Mouse (Mus musculus): ENCODE measurements around the gene Olfr1176.

The Olfr1176 gene

DNA sequence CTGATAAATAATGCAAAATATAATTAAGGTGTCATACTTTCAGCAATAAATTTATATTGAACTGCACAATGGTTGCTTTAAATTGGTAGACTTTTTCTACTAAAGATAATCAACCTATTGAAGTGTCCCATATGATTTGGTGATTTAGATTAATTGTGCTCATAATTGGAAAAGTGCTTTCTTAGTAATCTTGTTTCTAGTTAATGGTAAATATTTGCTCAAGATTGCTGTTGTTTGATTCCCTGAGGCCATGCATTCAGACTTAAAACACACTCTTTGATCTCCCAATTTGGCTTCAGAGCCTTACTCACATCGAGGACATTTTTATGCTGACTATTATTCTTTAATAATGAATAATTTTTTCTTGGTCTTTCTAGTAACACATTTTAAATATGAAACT, at the start of gene Olfr1176:
TSS of gene Olfr1176 (plus strand) at position 301 of the 400 bp plus-strand sequence.
- no peak for DNase-seq (ENCODE audit: low spot score in 2 of 2)

DNA sequence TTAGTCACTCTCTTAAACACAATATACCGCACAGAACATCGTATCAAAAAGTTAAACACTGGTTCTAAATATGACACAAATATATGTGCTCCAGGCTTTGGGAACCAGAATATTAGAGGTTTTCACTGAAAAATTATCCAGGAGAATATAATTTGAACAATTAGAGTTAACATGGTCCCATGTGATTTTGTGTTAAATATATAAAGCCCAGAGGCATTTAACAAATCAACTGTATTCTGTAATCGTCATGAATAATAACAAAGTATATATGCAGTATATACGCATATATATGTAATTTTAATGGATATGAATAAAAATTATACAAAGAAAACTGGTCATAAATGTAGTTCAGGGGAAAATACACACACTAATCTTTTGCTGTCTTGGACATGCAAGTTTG, 21.5 kb upstream of the Olfr1176 start, which contains the start of gene Olfr1174-ps:
TSS of gene Olfr1174-ps (minus strand) at position 101 of the 400 bp plus-strand sequence.
- no peak for DNase-seq (ENCODE audit: low spot score in 2 of 2)

DNA sequence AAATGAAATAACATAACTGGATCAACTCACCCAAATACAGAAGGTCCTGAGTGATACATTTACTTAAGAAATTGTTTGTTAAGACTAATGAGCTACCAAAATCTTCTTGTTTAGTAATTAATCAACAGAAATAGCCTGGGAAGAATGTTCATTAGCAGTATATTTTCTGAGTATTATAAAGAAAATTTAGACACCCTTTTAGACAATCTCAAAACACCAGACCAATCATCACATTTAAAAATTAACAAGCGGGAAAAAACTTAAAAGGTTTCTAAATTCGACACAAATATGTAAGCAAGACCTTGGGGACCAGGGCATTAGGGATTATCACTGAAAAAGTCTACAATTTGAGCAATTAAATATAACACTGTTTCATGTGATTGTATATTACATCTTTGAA, 9.4 kb upstream of the Olfr1176 start, which contains the start of gene Olfr1175-ps:
TSS of gene Olfr1175-ps (minus strand) at position 101 of the 400 bp plus-strand sequence.
- no peak for DNase-seq (ENCODE audit: low spot score in 2 of 2)

DNA sequence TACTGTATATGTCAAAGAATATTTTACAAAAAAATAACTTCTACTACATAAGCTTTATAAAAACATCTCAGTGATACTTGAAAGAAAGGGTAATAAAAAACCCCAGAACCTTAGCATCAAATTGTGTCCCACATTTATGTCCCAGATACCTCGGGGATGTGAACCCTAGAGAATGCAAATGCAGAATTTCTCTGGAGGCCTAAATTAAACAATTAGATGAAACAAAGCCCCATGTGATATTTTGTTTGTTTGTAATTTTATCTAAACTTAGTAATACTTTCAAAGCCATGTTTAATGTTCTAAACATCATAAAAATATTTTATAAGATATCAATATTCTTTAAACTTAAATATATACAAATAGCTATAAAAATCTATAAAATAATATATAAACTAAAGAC, 9.9 kb downstream of the Olfr1176 start, which contains the start of gene Olfr1177-ps:
TSS of gene Olfr1177-ps (minus strand) at position 101 of the 400 bp plus-strand sequence.
- no peak for DNase-seq (ENCODE audit: low spot score in 2 of 2)

DNA sequence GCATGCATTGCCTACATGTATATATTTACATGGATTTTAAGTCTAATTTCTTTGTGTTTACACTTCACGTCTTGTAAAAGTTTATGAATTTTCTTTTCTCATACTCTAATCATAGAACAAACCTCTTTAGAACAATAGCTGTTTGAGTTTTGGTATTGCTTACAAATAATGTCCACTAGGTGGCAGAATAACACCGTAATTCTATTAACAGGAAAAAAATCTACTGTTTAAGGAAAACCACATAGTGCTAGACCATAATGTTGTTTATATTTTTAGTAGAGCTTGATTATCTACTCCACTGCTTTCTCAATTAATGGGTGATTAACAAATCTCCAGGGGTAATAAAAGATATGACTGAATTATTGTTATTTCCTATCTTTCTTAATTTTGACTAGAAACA, 19.8 kb downstream of the Olfr1176 start:
- DNase-seq (ENCODE audit: low spot score in 2 of 2): no peak

DNA sequence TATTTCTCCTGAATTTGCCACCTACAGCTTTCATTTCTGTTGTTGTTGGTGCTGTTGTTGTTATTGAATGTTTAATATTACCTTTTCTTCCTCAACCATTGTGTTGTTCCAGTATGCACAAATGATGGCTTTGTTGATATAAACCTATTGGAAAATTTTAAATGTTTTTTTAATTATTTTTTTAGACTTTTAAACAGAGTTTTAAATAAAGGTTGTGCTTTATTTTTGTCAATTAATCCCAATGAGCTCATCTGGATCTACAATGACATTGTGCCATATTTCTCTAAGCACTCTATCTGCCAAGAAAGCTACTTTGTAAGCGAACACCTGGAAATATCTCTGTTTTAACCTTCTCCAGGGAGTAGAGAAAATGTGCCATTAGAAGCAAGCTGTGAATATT, 50.2 kb downstream of the Olfr1176 start, which contains the start of gene Olfr1178:
TSS of gene Olfr1178 (plus strand) at position 301 of the 400 bp plus-strand sequence.
- DNase-seq (ENCODE audit: low spot score in 2 of 2): no peak

Data from frontal cortex, postnatal 25 days (tissue).